Mouse (Mus musculus) forebrain, embryonic 16.5 days (tissue): ENCODE results near the gene 1700023F06Rik. TPM values are rescaled to one million over a fixed set of nuclear protein-coding genes. Genes with fewer than 3 reads are reported as not detected.

Experiments
- ATAC-seq: fragments of 200-750 bp; cut with Nextera tagmentation; 2 replicates; pipeline ENCODE4 v1.8.0; 2017; ENCODE audit warnings: mild to moderate bottlenecking, moderate library complexity
- H3K27ac ChIP-seq: fragments of 300-500 bp; sonication (generic); 2 replicates; pipeline ENCODE4 v1.5.1; 2014; ENCODE audit warnings: low read length, control low read depth
- H3K27me3 ChIP-seq: fragments of 300-500 bp; sonication (generic); replicated peaks from 2 replicates; pipeline ENCODE4 v1.6.1; 2014; ENCODE audit warnings: low read length; ENCODE audit not compliant: control insufficient read depth, insufficient read depth
- H3K36me3 ChIP-seq: fragments of 300-500 bp; sonication (generic); 2 replicates; pipeline ENCODE4 v1.6.1; 2014; ENCODE audit not compliant: control insufficient read depth, insufficient read depth
- H3K4me1 ChIP-seq: fragments of 300-500 bp; sonication (generic); replicated peaks from 2 replicates; pipeline ENCODE4 v1.6.1; 2014; ENCODE audit warnings: low read length; ENCODE audit not compliant: control insufficient read depth, insufficient read depth
- H3K4me2 ChIP-seq: fragments of 300-500 bp; sonication (generic); 2 replicates; pipeline ENCODE4 v1.6.1; 2014; ENCODE audit warnings: mild to moderate bottlenecking, low read length, control low read depth
- H3K4me3 ChIP-seq: fragments of 300-500 bp; sonication (generic); replicated peaks from 2 replicates; pipeline ENCODE4 v1.5.1; 2014; ENCODE audit warnings: mild to moderate bottlenecking, low read length, control low read depth
- H3K9ac ChIP-seq: fragments of 300-500 bp; sonication (generic); replicated peaks from 2 replicates; pipeline ENCODE4 v1.6.1; 2014; ENCODE audit warnings: low read depth, low read length, control low read depth
- H3K9me3 ChIP-seq: fragments of 300-500 bp; sonication (generic); 2 replicates; pipeline ENCODE4 v1.6.1; 2016; ENCODE audit warnings: low read length; ENCODE audit not compliant: control insufficient read depth
- WGBS: fragments of 180-500 bp; shearing (Covaris S2); extraction: QIAGEN DNeasy Blood & Tissue Kit; methylation state at CpG from one replicate; pipeline ENCODE4 v1.1.7; 2014; 5-methylcytosine and 5-hydroxymethylcytosine counted together
- polyA plus RNA-seq: library from polyadenylated mRNA; unstranded; fragments of >200 nt; fragmentation: Nextera tagmentation; extraction: Ambion mirVana; gene quantifications from 2 replicates; pipeline ENCODE4 v1.2.1, GENCODE M21; 2015

Gene 1700023F06Rik
- polyA plus RNA-seq, 1 experiment from 2014 or later = 1.5 TPM

DNA sequence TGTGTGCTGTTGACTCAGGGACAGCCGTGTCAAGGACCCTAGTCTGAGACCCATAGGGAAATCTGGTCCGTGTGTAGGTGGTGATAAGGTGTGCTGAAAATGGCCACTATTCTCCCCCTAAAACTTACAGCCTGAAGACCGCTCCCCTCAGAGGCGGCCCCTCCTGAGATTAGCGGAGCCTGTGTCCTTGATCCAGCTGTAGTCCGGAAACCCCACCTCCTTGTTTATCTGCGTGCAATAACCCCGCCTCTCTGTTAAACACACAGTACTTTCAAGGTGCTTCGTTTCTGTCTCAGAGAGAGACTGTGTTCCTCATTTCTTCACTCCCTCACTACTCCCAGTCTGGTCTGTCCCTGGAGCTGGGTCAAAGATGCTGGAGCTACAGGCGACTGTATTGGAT lies 44.0 kb downstream of the 1700023F06Rik start:
- Histone ChIP-seq H3K4me1 (0 out of 2 replicates have a peak, but pooled peaks cover 3% of the 10 kb centered on the region), H3K9me3 (no peaks in the 10 kb centered on the region), H3K4me3 (no peak overlapping the region), H3K9ac (no peak overlapping the region), H3K36me3 (no peaks in the 10 kb centered on the region), H3K4me2 (no peak overlapping the region), H3K27me3 (no peaks in the 10 kb centered on the region; the same call in 1 of the 2 replicates), H3K27ac (no peak overlapping the region)
- WGBS = 37% methylated on average over 10 of the region's 10 CpGs
- ATAC-seq = no peak

GRCm38 (mm10) chr11:103162132-103162531 lies 46.2 kb downstream of the 1700023F06Rik start:
- Histone ChIP-seq H3K9ac (no peak overlapping the region), H3K4me2 (no peak overlapping the region), H3K36me3 (no peaks in the 10 kb centered on the region), H3K9me3 (no peaks in the 10 kb centered on the region), H3K27ac (no peak overlapping the region), H3K27me3 (no peaks in the 10 kb centered on the region), H3K4me1 (peaks cover 8% of the 10 kb centered on the region), H3K4me3 (no peak overlapping the region)
- ATAC-seq = no peak
- 90% methylated on average over 5 of the region's 5 CpGs for WGBS

GRCm38 (mm10) chr11:103161449-103161848 lies 46.9 kb downstream of the 1700023F06Rik start:
- no peak overlapping the region for H3K4me3 ChIP-seq
- no peaks in the 10 kb centered on the region for H3K36me3 ChIP-seq
- H3K4me1 ChIP-seq = peaks cover 8% of the 10 kb centered on the region
- no peak overlapping the region for H3K27ac ChIP-seq
- no peak overlapping the region for H3K9ac ChIP-seq
- no peak overlapping the region for H3K4me2 ChIP-seq
- WGBS = 82% methylated on average over 7 of the region's 7 CpGs
- no peaks in the 10 kb centered on the region for H3K9me3 ChIP-seq
- H3K27me3 ChIP-seq = no peaks in the 10 kb centered on the region
- no peak for ATAC-seq

GRCm38 (mm10) chr11:103160738-103161137 lies 47.6 kb downstream of the 1700023F06Rik start:
- Histone ChIP-seq H3K36me3 (no peaks in the 10 kb centered on the region), H3K27ac (no peak overlapping the region), H3K27me3 (no peaks in the 10 kb centered on the region), H3K4me2 (no peak overlapping the region), H3K4me3 (no peak overlapping the region), H3K9me3 (no peaks in the 10 kb centered on the region), H3K9ac (no peak overlapping the region), H3K4me1 (peaks cover 8% of the 10 kb centered on the region)
- WGBS = 93% methylated on average over 11 of the region's 11 CpGs
- ATAC-seq = no peak

DNA sequence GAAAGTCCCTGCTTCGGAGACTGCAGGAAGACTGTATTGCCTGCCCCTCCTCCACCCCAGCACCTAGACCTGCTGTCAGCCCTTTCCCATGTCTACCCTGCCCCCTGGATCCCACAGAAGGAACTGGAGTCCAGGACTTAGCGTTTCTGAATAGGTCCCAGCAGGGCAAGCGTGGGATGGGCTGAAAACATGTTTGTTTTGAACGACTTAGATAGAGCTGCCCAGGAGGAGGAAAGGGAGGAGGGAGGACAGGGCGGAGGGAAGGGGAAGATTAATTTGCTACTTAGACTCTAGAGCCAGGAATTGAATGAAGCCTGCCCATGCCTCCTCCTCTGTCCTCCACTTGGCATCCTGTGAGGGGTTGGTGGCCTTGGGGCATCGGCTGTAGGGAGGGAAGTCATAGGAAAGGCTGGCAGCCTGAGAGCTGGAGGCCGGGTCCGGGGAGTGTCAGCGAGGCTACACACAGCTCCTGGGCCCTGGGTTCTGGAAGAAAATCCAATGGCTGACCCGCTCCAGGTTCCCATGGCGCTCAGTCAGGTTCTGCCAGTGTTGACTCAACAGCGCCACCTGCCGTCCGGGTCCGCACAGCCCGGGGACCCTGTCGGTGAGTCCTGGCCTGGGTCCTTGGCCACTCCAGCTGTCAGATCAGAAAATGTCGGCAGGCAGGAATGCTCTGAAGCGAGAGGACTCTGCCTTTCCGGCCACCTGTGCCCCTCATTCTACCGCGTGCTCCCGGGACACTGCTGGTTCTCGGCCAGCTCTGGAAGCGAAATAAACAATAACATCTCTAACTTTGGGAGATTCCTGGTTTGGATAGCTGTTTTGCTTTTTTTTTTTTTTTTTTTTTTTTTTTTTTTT lies 49.5 kb downstream of the 1700023F06Rik start:
- H3K9me3 ChIP-seq = no peaks in the 10 kb centered on the region
- no peaks in the 10 kb centered on the region for H3K27me3 ChIP-seq
- H3K4me3 ChIP-seq = peak overlapping the region; percentile 23
- H3K27ac ChIP-seq = no peak overlapping the region
- no peaks in the 10 kb centered on the region for H3K36me3 ChIP-seq
- peak; percentile 91 for ATAC-seq
- peak overlapping the region; percentile 50 for H3K4me2 ChIP-seq
- 0 out of 2 replicates have a peak overlapping the region, but pooled peaks have one; percentile 29 for H3K9ac ChIP-seq
- WGBS = under 1% methylated on average over 25 of the region's 25 CpGs
- peaks cover 8% of the 10 kb centered on the region for H3K4me1 ChIP-seq

- Histone ChIP-seq H3K4me1 (no peaks in the 10 kb centered on the region), H3K4me2 (no peak overlapping the region), H3K27me3 (no peaks in the 10 kb centered on the region), H3K9ac (no peak overlapping the region), H3K36me3 (no peaks in the 10 kb centered on the region), H3K27ac (no peak overlapping the region), H3K4me3 (no peak overlapping the region), H3K9me3 (no peaks in the 10 kb centered on the region)
- WGBS = 92% methylated on average over 4 of the region's 4 CpGs
- no peak for ATAC-seq
Measured at GRCm38 (mm10) chr11:103149771-103150170, 58.6 kb downstream of the 1700023F06Rik start.

Other genes starting within 250 kb of the 1700023F06Rik start
- gene Nmt1, start 180.4 kb downstream of the 1700023F06Rik start, polyA plus RNA-seq = 31.7 and 37.2 TPM in 2 replicates
- gene Dcakd, start 180.2 kb downstream of the 1700023F06Rik start, polyA plus RNA-seq = 162 and 166 TPM in 2 replicates
- 2.5 and 2.6 TPM in 2 replicates for gene Plcd3, start 106.9 kb downstream of the 1700023F06Rik start, polyA plus RNA-seq
- 17.0 and 17.8 TPM in 2 replicates for gene Acbd4, start 106.9 kb downstream of the 1700023F06Rik start, polyA plus RNA-seq
- 3.5 and 4.1 TPM in 2 replicates for gene Hexim1, start 92.3 kb downstream of the 1700023F06Rik start, polyA plus RNA-seq
- 19.9 and 25.9 TPM in 2 replicates for gene Hexim2, start 76.1 kb downstream of the 1700023F06Rik start, polyA plus RNA-seq
- gene Fmnl1, start 37.5 kb downstream of the 1700023F06Rik start, polyA plus RNA-seq = 2.7 and 6.7 TPM in 2 replicates
- 0.22 TPM in 1 of 2 replicates, not detected in the other for gene Spata32, start 9.9 kb upstream of the 1700023F06Rik start, polyA plus RNA-seq
- 2.8 and 4.8 TPM in 2 replicates for gene Map3k14, start 58.9 kb upstream of the 1700023F06Rik start, polyA plus RNA-seq
- 3.0 and 3.3 TPM in 2 replicates for gene Arhgap27, start 155.1 kb upstream of the 1700023F06Rik start, polyA plus RNA-seq
- 10.3 and 11.3 TPM in 2 replicates for gene Plekhm1, start 204.1 kb upstream of the 1700023F06Rik start, polyA plus RNA-seq